Mouse (Mus musculus): ENCODE measurements around the gene Slc3a1. TPM values are rescaled to one million over a fixed set of nuclear protein-coding genes. Genes with fewer than 3 reads are reported as not detected.

Gene Slc3a1
- polyA plus RNA-seq, 1 experiment from 2014 or later, result 0.80 TPM

- Histone ChIP-seq H3K27ac (no peak overlapping the region), H3K27me3 (no peaks in the 10 kb centered on the region), H3K36me3 (0 out of 2 replicates have a peak, but pooled peaks cover 3% of the 10 kb centered on the region), H3K4me2 (replicated peaks) (no peak overlapping the region), H3K4me1 (no peaks in the 10 kb centered on the region; the same call in 1 of the 2 replicates), H3K4me3 (no peak overlapping the region), H3K9ac (no peak overlapping the region), H3K9me3 (replicated peaks) (no peaks in the 10 kb centered on the region)
- ATAC-seq (ENCODE audit: low FRiP score), result no peak
- WGBS, result 84% methylated on average over 3 of the region's 3 CpGs
These were observed 7.8 kb upstream of the Slc3a1 start for GRCm38 (mm10) chr17:85020343-85020742.

GRCm38 (mm10) chr17:85023247-85024167 is 4.7 kb upstream of the Slc3a1 start:
- 65% methylated on average over 22 of the region's 22 CpGs for WGBS
- peak; percentile 26; the same call in 1 of the 2 replicates for ATAC-seq (ENCODE audit: low FRiP score)
- H3K4me2 ChIP-seq (replicated peaks), result no peak overlapping the region
- no peak overlapping the region for H3K4me3 ChIP-seq
- no peaks in the 10 kb centered on the region for H3K9me3 ChIP-seq (replicated peaks)
- no peak overlapping the region for H3K27ac ChIP-seq
- no peaks in the 10 kb centered on the region for H3K36me3 ChIP-seq
- no peaks in the 10 kb centered on the region for H3K27me3 ChIP-seq
- H3K9ac ChIP-seq, result no peak overlapping the region
- no peaks in the 10 kb centered on the region; the same call in 1 of the 2 replicates for H3K4me1 ChIP-seq

- Histone ChIP-seq H3K9ac (no peak overlapping the region), H3K4me1 (no peaks in the 10 kb centered on the region; the same call in 1 of the 2 replicates), H3K27me3 (no peaks in the 10 kb centered on the region), H3K36me3 (no peaks in the 10 kb centered on the region), H3K9me3 (replicated peaks) (no peaks in the 10 kb centered on the region), H3K27ac (no peak overlapping the region), H3K4me2 (replicated peaks) (no peak overlapping the region), H3K4me3 (no peak overlapping the region)
- 91% methylated on average over 8 of the region's 8 CpGs for WGBS
- no peak for ATAC-seq (ENCODE audit: low FRiP score)
These were observed 3.9 kb upstream of the Slc3a1 start for GRCm38 (mm10) chr17:85024237-85024636.

GRCm38 (mm10) chr17:85025151-85025550 is 3.0 kb upstream of the Slc3a1 start:
- no peak for ATAC-seq (ENCODE audit: low FRiP score)
- Histone ChIP-seq H3K4me3 (no peak overlapping the region), H3K9me3 (replicated peaks) (no peaks in the 10 kb centered on the region), H3K9ac (no peak overlapping the region), H3K4me2 (replicated peaks) (no peak overlapping the region), H3K36me3 (no peaks in the 10 kb centered on the region), H3K4me1 (no peaks in the 10 kb centered on the region; the same call in 1 of the 2 replicates), H3K27me3 (no peaks in the 10 kb centered on the region), H3K27ac (no peak overlapping the region)
- 93% methylated on average over 6 of the region's 6 CpGs for WGBS

- H3K27ac ChIP-seq, result no peak overlapping the region
- no peaks in the 10 kb centered on the region for H3K36me3 ChIP-seq
- 95% methylated on average over 6 of the region's 6 CpGs for WGBS
- no peak overlapping the region for H3K4me3 ChIP-seq
- H3K4me2 ChIP-seq (replicated peaks), result no peak overlapping the region
- H3K27me3 ChIP-seq, result no peaks in the 10 kb centered on the region
- H3K4me1 ChIP-seq, result no peaks in the 10 kb centered on the region; the same call in 1 of the 2 replicates
- ATAC-seq (ENCODE audit: low FRiP score), result no peak
- H3K9me3 ChIP-seq (replicated peaks), result no peaks in the 10 kb centered on the region
- no peak overlapping the region for H3K9ac ChIP-seq
These were observed 1.7 kb upstream of the Slc3a1 start for GRCm38 (mm10) chr17:85026436-85026835.

- ATAC-seq (ENCODE audit: low FRiP score), result no peak
- WGBS, result 85% methylated on average over 3 of the region's 3 CpGs
- no peak overlapping the region for H3K27ac ChIP-seq
These were observed 929 bp upstream of the Slc3a1 start for GRCm38 (mm10) chr17:85027247-85027646.

GRCm38 (mm10) chr17:85028797-85029196 is 621 bp downstream of the Slc3a1 start:
- Histone ChIP-seq H3K36me3 (no peaks in the 10 kb centered on the region), H3K4me3 (no peak overlapping the region), H3K9me3 (replicated peaks) (no peaks in the 10 kb centered on the region), H3K4me2 (replicated peaks) (no peak overlapping the region), H3K9ac (no peak overlapping the region), H3K4me1 (no peaks in the 10 kb centered on the region), H3K27me3 (no peaks in the 10 kb centered on the region), H3K27ac (no peak overlapping the region)
- no peak for ATAC-seq (ENCODE audit: low FRiP score)
- 95% methylated on average over 10 of the region's 10 CpGs for WGBS

More at GRCm38 (mm10) chr17:85027247-85027646, 929 bp upstream of the Slc3a1 start:
- H3K9ac ChIP-seq, result no peak overlapping the region
- H3K4me2 ChIP-seq (replicated peaks), result no peak overlapping the region
- no peaks in the 10 kb centered on the region for H3K27me3 ChIP-seq
- no peaks in the 10 kb centered on the region for H3K36me3 ChIP-seq
- H3K9me3 ChIP-seq (replicated peaks), result no peaks in the 10 kb centered on the region
- no peak overlapping the region for H3K4me3 ChIP-seq
- no peaks in the 10 kb centered on the region; the same call in 1 of the 2 replicates for H3K4me1 ChIP-seq

- Histone ChIP-seq H3K4me2 (replicated peaks) (no peak overlapping the region), H3K4me3 (no peak overlapping the region), H3K27me3 (no peaks in the 10 kb centered on the region), H3K4me1 (no peaks in the 10 kb centered on the region), H3K9ac (no peak overlapping the region), H3K36me3 (no peaks in the 10 kb centered on the region), H3K9me3 (replicated peaks) (no peaks in the 10 kb centered on the region), H3K27ac (no peak overlapping the region)
- 82% methylated on average over 5 of the region's 5 CpGs for WGBS
- no peak for ATAC-seq (ENCODE audit: low FRiP score)
These were observed 2.5 kb downstream of the Slc3a1 start for GRCm38 (mm10) chr17:85030651-85031050.

GRCm38 (mm10) chr17:85033087-85033486 is 4.9 kb downstream of the Slc3a1 start:
- H3K27me3 ChIP-seq, result no peaks in the 10 kb centered on the region
- no peaks in the 10 kb centered on the region for H3K36me3 ChIP-seq
- H3K27ac ChIP-seq, result no peak overlapping the region
- 84% methylated on average over 3 of the region's 3 CpGs for WGBS
- no peaks in the 10 kb centered on the region for H3K4me1 ChIP-seq
- H3K9me3 ChIP-seq (replicated peaks), result no peaks in the 10 kb centered on the region
- no peak overlapping the region for H3K4me2 ChIP-seq (replicated peaks)
- no peak for ATAC-seq (ENCODE audit: low FRiP score)
- no peak overlapping the region for H3K4me3 ChIP-seq
- H3K9ac ChIP-seq, result no peak overlapping the region

- Histone ChIP-seq H3K9ac (no peak overlapping the region), H3K4me3 (no peak overlapping the region), H3K36me3 (no peaks in the 10 kb centered on the region), H3K4me2 (replicated peaks) (no peak overlapping the region), H3K4me1 (no peaks in the 10 kb centered on the region), H3K9me3 (replicated peaks) (no peaks in the 10 kb centered on the region), H3K27me3 (no peaks in the 10 kb centered on the region), H3K27ac (no peak overlapping the region)
- ATAC-seq (ENCODE audit: low FRiP score), result no peak
- 68% methylated on average over 11 of the region's 11 CpGs for WGBS
These were observed 5.9 kb downstream of the Slc3a1 start for GRCm38 (mm10) chr17:85034068-85034467.

GRCm38 (mm10) chr17:85037855-85038254 is 9.7 kb downstream of the Slc3a1 start:
- Histone ChIP-seq H3K9me3 (replicated peaks) (no peaks in the 10 kb centered on the region), H3K27me3 (no peaks in the 10 kb centered on the region), H3K4me1 (no peaks in the 10 kb centered on the region), H3K27ac (no peak overlapping the region), H3K4me2 (replicated peaks) (no peak overlapping the region), H3K4me3 (no peak overlapping the region), H3K9ac (no peak overlapping the region), H3K36me3 (no peaks in the 10 kb centered on the region)
- ATAC-seq (ENCODE audit: low FRiP score), result no peak
- 85% methylated on average over 5 of the region's 5 CpGs for WGBS

- ATAC-seq (ENCODE audit: low FRiP score), result no peak
- Histone ChIP-seq H3K9me3 (replicated peaks) (no peaks in the 10 kb centered on the region), H3K9ac (no peak overlapping the region), H3K36me3 (no peaks in the 10 kb centered on the region), H3K4me2 (replicated peaks) (no peak overlapping the region), H3K27ac (no peak overlapping the region), H3K4me3 (no peak overlapping the region), H3K27me3 (no peaks in the 10 kb centered on the region), H3K4me1 (no peaks in the 10 kb centered on the region)
- WGBS, result 80% methylated on average over 4 of the region's 4 CpGs
These were observed 10.1 kb downstream of the Slc3a1 start for GRCm38 (mm10) chr17:85038311-85038710.

- Histone ChIP-seq H3K27me3 (no peaks in the 10 kb centered on the region), H3K36me3 (no peaks in the 10 kb centered on the region), H3K4me2 (replicated peaks) (no peak overlapping the region), H3K27ac (no peak overlapping the region), H3K9ac (no peak overlapping the region), H3K4me3 (no peak overlapping the region), H3K9me3 (replicated peaks) (no peaks in the 10 kb centered on the region), H3K4me1 (no peaks in the 10 kb centered on the region)
- WGBS, result 94% methylated on average over 5 of the region's 5 CpGs
- ATAC-seq (ENCODE audit: low FRiP score), result no peak
These were observed 10.6 kb downstream of the Slc3a1 start for GRCm38 (mm10) chr17:85038761-85039160.

Measured in hindbrain, embryonic 12.5 days (tissue).